8 mouse cellular contexts compared by ENCODE assay signal in the genomic region with DNA sequence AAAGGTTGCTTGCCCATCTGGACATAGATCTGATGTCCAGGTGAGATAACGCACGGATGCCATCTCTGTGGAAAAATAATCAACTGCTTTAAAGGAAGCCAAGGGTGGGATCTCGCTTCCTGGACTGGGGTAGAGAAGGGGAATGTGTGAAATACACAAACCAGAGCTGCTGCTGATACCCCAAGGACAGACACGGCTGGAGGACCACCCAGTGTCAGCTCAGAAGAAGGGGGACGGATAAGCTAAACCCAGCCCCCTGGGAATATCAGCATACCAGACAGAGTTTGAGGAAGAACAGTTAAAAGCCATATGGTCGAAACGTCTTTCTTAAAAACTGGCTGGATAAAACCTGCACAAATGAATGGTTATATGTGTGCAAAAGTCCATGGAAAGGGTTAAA.
DNase-seq lines count a peak whose midpoint lies in the region; ATAC-seq lines count a peak whose summit lies in the region.

No protein-coding gene starts in this region.

- H3K27ac ChIP-seq in liver, embryonic 11.5 days (ENCODE audit: low read depth, low read length), result peak overlapping the region; percentile 90
- peak overlapping the region; percentile 80 for H3K27ac ChIP-seq in liver, embryonic 13.5 days

- no peak for DNase-seq in liver, embryonic 11.5 days (ENCODE audit: low spot score)
- no peak for DNase-seq in liver
- peak; percentile 52 for DNase-seq in embryo, embryonic 11 days
- peak; percentile 68 for DNase-seq in forelimb bud, embryonic 11.5 days (ENCODE audit: low read depth, low spot score)
- no peak for DNase-seq in liver, embryonic 13.5 days
- no peak for DNase-seq in gastrocnemius, postnatal 4 days (ENCODE audit: low spot score in 2 of 2)
- no peak for DNase-seq in retina, postnatal 1 day
- DNase-seq in kidney, postnatal 10 days, result no peak

- 0 out of 2 replicates have a peak overlapping the region, but pooled peaks have one; percentile 21 for H3K4me3 ChIP-seq in liver, embryonic 11.5 days (ENCODE audit: low read depth, low read length)
- H3K4me3 ChIP-seq in liver, embryonic 13.5 days (replicated peaks), result peak overlapping the region; percentile 33

- H3K4me2 ChIP-seq in liver, embryonic 11.5 days, result peak overlapping the region; percentile 52
- peak overlapping the region; percentile 57 for H3K4me2 ChIP-seq in liver, embryonic 13.5 days

- no peaks in the 10 kb centered on the region for H3K9me3 ChIP-seq in liver, embryonic 11.5 days (ENCODE audit: control insufficient read depth, low read length)
- no peaks in the 10 kb centered on the region for H3K9me3 ChIP-seq in liver, embryonic 13.5 days (replicated peaks)

- H3K36me3 ChIP-seq in liver, embryonic 11.5 days (ENCODE audit: control insufficient read depth, insufficient read depth, low read length), result no peaks in the 10 kb centered on the region
- H3K36me3 ChIP-seq in liver, embryonic 13.5 days, result no peaks in the 10 kb centered on the region

- H3K4me1 ChIP-seq in liver, embryonic 11.5 days (replicated peaks; ENCODE audit: control insufficient read depth, insufficient read depth, low read length), result peaks cover 32% of the 10 kb centered on the region
- H3K4me1 ChIP-seq in liver, embryonic 13.5 days (replicated peaks), result peaks cover 45% of the 10 kb centered on the region

- WGBS in liver, embryonic 11.5 days, result 29% methylated on average over 7 of the region's 7 CpGs
- 26% methylated on average over 7 of the region's 7 CpGs for WGBS in liver, embryonic 13.5 days (ENCODE audit: insufficient replicate concordance)

- H3K9ac ChIP-seq in liver, embryonic 11.5 days (ENCODE audit: low read depth, low read length), result peak overlapping the region; percentile 28; the same call in 1 of the 2 replicates
- peak overlapping the region; percentile 42 for H3K9ac ChIP-seq in liver, embryonic 13.5 days

- H3K27me3 ChIP-seq in liver, embryonic 11.5 days (replicated peaks; ENCODE audit: control insufficient read depth, insufficient read depth, low read length), result no peaks in the 10 kb centered on the region
- H3K27me3 ChIP-seq in liver, embryonic 13.5 days, result no peaks in the 10 kb centered on the region

- no peak for ATAC-seq in liver, embryonic 11.5 days (replicated peaks; ENCODE audit: low FRiP score)
- no peak for ATAC-seq in liver, embryonic 13.5 days (ENCODE audit: low read depth)

Comparison
In these comparisons a context has a peak if more than half of its experiments do, and no peak if none do; other contexts are left out.
1. DNase-seq: peak in embryo, embryonic 11 days (single experiment) and forelimb bud, embryonic 11.5 days (single experiment); none in liver, embryonic 11.5 days (single experiment), liver (single experiment), liver, embryonic 13.5 days (single experiment), gastrocnemius, postnatal 4 days (0 of 2), retina, postnatal 1 day (single experiment) and kidney, postnatal 10 days (single experiment).